Mouse (Mus musculus) C2C12 (cell line): ENCODE results near the gene Supt3. TPM values are rescaled to one million over a fixed set of nuclear protein-coding genes. Genes with fewer than 3 reads are reported as not detected.

ENCODE experiments used
- H3K27me3 ChIP-seq: one replicate; pipeline ENCODE4 v1.6.1; 2011; ENCODE audit not compliant: control insufficient read depth, insufficient read depth, insufficient read length
- H3K36me3 ChIP-seq: one replicate; pipeline ENCODE4 v1.6.1; 2011; ENCODE audit not compliant: control insufficient read depth, insufficient read depth
- H3K4me3 ChIP-seq: one replicate; pipeline ENCODE4 v1.5.1; 2011; ENCODE audit warnings: mild to moderate bottlenecking, control low read depth; ENCODE audit not compliant: poor library complexity, insufficient read depth, severe bottlenecking
- H3K79me2 ChIP-seq: one replicate; pipeline ENCODE4 v1.6.1; 2011; ENCODE audit not compliant: control insufficient read depth, insufficient read depth
- H3K79me3 ChIP-seq: one replicate; pipeline ENCODE4 v1.6.1; 2011; ENCODE audit warnings: low read depth, control low read depth
- H3ac ChIP-seq: one replicate; pipeline ENCODE3; 2011; ENCODE audit warnings: low read depth; ENCODE audit not compliant: control insufficient read depth, insufficient read length
- CEBPB ChIP-seq: IDR thresholded peaks from one replicate; pipeline ENCODE4 v1.6.1; 2011; ENCODE audit warnings: low read depth, mild to moderate bottlenecking, control low read depth, moderate library complexity
- CTCF ChIP-seq: IDR thresholded peaks from one replicate; pipeline ENCODE4 v1.5.1; 2011; ENCODE audit not compliant: control insufficient read depth, insufficient read depth, insufficient read length
- FOSL1 ChIP-seq: IDR thresholded peaks from one replicate; pipeline ENCODE4 v1.8.0; 2011; ENCODE audit warnings: mild to moderate bottlenecking, low read length; ENCODE audit not compliant: poor library complexity, insufficient read depth, severe bottlenecking
- MAX ChIP-seq: IDR thresholded peaks from one replicate; pipeline ENCODE4 v1.6.1; 2011; ENCODE audit warnings: mild to moderate bottlenecking, control low read depth
- MYOD1 ChIP-seq: IDR thresholded peaks from one replicate; pipeline ENCODE4 v1.6.1; 2011; ENCODE audit warnings: low read depth; ENCODE audit not compliant: control insufficient read depth, insufficient read length
- MYOG ChIP-seq: IDR thresholded peaks from one replicate; pipeline ENCODE4 v1.6.1; 2011; ENCODE audit not compliant: control insufficient read depth, insufficient read length; ENCODE audit errors: extremely low read depth
- USF1 ChIP-seq: IDR thresholded peaks from one replicate; pipeline ENCODE4 v1.6.1; 2011; ENCODE audit warnings: low read depth, mild to moderate bottlenecking, control low read depth, moderate library complexity
- polyA plus RNA-seq: library from polyadenylated mRNA; unstranded; fragments of >200 nt; fragmentation: generic; extraction: Trizol; gene quantifications from one replicate; pipeline ENCODE4 v1.2.1, GENCODE M21; 2012; ENCODE audit warnings: missing spikeins

The Supt3 gene
- polyA plus RNA-seq, 1 experiment: 18.1 TPM

DNA sequence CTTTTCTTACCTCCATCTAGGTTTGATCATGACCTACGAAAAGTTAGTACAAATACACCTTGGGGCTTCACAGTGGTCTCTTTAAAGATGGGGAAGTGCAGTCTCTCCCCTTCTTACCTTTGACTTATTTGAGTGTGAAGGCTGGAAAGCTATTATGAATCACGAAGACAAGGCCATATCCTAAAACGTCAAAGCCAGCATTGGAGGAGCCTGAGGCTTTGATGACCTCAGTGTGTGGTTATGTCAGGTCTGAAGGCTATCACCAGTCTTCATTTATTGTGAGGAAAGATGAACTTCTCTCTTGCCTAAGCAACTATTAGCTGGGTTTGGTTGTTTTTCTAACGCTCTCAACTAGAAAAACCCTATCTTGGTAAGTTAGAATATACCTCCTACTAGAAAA lies 239.8 kb downstream of the Supt3 start:
- H3K27me3 ChIP-seq: no peaks in the 10 kb centered on the region

DNA sequence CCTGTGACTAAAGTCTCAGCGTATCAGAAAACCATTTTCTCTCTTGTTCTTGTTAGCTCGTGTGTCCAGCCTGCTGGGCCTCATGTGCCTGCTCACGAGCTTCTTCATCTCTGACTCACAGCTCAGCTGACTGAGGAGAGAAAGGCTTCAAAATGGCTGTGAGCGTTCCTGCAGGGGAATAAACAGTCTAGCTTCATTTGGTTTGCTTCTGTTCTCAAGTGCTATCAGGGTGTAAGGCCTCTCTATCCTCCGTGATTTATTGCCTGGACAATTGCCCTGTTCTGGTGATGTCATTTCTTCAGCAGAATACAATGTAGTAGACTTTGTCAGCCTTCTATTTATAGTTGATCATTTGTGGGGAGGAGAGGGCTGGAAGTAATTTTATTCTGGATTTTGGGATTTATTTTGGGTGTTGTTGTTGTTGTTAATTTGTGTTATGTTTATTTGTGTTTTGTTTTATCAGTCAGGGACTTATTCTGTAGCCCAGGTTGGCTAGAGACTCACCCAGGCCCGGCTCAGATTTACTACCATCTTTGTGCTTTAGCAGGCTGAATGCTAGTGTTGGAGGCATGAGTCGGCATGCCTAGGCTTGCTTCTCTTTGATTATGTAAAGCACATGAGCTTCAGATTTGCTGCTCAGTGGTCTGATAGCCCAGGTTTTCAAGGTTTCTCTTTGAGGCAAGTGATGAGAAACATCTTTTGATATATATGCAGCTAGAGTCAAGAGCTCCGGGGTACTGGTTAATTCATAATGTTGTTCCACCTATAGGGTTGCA lies 243.4 kb downstream of the Supt3 start:
- TF ChIP-seq MYOG: no peak
- no peak for TF ChIP-seq CTCF
- no peak for TF ChIP-seq MYOD1
- TF ChIP-seq MAX: no peak
- TF ChIP-seq FOSL1: no peak
- TF ChIP-seq CEBPB: no peak
- peak; percentile 51 for TF ChIP-seq USF1
- no peaks in the 10 kb centered on the region for H3K27me3 ChIP-seq
- H3K4me3 ChIP-seq: no peak overlapping the region
- no peaks in the 10 kb centered on the region for H3K79me2 ChIP-seq
- no peak overlapping the region for H3ac ChIP-seq
- H3K79me3 ChIP-seq: no peaks in the 10 kb centered on the region
- H3K36me3 ChIP-seq: no peaks in the 10 kb centered on the region

More for the DNA sequence above, 239.8 kb downstream of the Supt3 start:
- H3K79me3 ChIP-seq: no peaks in the 10 kb centered on the region
- no peak overlapping the region for H3K4me3 ChIP-seq
- no peak overlapping the region for H3ac ChIP-seq
- no peaks in the 10 kb centered on the region for H3K79me2 ChIP-seq
- TF ChIP-seq USF1 (no peak), MYOG (no peak), CTCF (no peak), FOSL1 (no peak), MAX (no peak), MYOD1 (no peak), CEBPB (no peak)
- H3K36me3 ChIP-seq: no peaks in the 10 kb centered on the region

DNA sequence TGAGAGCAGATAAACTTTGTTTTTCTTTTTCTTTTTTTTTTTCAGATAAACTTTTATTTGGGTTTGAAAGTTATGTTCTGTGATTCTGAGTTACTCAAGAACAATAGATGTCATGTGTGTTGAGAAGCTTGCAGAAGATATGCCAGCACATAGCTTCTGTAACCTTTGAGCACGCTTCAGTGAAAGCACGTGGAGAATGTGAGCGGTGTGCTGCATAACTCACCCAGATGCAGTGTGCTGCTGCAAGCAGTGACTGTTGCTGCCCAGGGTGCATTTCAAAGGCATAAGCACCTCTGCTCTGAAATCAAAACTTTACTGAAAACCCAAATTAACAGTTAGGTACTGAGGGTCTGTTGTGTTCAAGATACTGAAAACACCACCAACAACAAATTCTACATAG lies 251.5 kb downstream of the Supt3 start:
- Histone ChIP-seq H3K4me3 (no peak overlapping the region), H3ac (no peak overlapping the region), H3K36me3 (no peaks in the 10 kb centered on the region), H3K79me2 (no peaks in the 10 kb centered on the region), H3K27me3 (no peaks in the 10 kb centered on the region), H3K79me3 (no peaks in the 10 kb centered on the region)
- TF ChIP-seq CEBPB: no peak
- no peak for TF ChIP-seq CTCF
- TF ChIP-seq FOSL1: no peak
- TF ChIP-seq USF1: no peak
- no peak for TF ChIP-seq MYOD1
- TF ChIP-seq MAX: no peak
- TF ChIP-seq MYOG: no peak

DNA sequence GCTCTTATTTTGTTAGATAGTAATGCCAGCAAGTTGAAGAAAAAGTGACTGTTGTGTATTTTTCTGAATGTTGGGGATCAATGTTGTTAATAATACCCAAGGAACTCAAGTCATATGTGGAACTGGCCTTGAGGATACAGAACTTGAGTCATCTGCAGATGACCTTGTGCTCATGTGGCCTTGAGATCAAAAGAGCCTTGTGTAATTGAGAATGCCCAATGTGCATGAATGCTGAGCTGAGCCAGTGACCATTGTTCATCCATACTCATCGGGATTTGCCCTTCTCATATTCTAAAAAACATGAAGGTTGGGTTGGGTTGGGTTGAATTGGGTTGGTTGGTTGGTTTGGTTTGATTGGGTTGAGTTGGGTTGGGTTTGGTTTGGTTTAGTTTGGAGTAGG lies 252.2 kb downstream of the Supt3 start:
- Histone ChIP-seq H3K4me3 (no peak overlapping the region), H3K79me3 (no peaks in the 10 kb centered on the region), H3ac (no peak overlapping the region), H3K79me2 (no peaks in the 10 kb centered on the region), H3K27me3 (no peaks in the 10 kb centered on the region), H3K36me3 (no peaks in the 10 kb centered on the region)
- TF ChIP-seq CTCF (no peak), FOSL1 (no peak), USF1 (no peak), CEBPB (no peak), MYOD1 (no peak), MYOG (no peak), MAX (no peak)

DNA sequence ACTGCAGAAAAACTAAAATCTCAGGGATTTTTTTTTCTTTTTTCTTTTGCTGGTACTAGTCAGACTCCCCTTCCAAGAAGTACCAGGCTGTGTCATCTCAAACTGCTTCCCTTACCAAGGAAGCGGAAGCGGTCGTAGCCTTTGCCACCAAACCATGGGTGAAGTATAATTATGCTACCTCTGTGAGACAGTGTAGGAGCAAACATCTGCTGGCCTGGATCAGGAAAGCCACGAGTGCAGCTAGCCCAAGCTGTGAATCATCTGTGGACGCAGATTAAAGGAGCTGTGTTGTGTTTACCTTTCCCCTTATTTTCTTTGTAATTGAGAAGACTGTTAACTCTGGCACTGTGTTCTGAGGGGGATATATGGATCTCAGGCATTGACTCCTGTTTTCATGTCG lies 255.3 kb downstream of the Supt3 start:
- Histone ChIP-seq H3ac (no peak overlapping the region), H3K79me3 (no peaks in the 10 kb centered on the region), H3K36me3 (no peaks in the 10 kb centered on the region), H3K4me3 (no peak overlapping the region), H3K27me3 (no peaks in the 10 kb centered on the region), H3K79me2 (no peaks in the 10 kb centered on the region)
- TF ChIP-seq MYOD1: peak; percentile 87
- no peak for TF ChIP-seq USF1
- TF ChIP-seq CTCF: no peak
- no peak for TF ChIP-seq MYOG

DNA sequence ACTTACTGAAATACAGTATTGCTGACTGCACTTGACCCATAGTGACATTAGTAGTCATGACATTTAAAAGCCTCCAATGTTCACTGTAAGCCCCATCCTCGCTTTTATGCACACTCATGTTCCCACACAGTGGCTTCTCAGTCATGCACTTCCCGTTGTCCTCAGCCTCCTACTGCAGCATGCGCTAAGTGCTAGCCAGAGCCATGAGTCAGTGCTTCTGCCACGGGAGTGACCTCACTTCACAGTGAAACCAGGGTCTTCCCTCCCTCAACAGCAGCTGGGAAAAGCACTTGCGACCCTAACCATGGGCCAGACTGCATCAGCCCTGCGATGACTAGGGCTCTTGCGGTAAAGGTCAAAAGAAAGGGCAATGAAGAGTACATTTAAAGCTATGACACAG lies 256.7 kb downstream of the Supt3 start:
- Histone ChIP-seq H3K4me3 (no peak overlapping the region), H3K36me3 (no peaks in the 10 kb centered on the region), H3ac (no peak overlapping the region), H3K79me3 (no peaks in the 10 kb centered on the region), H3K79me2 (no peaks in the 10 kb centered on the region), H3K27me3 (no peaks in the 10 kb centered on the region)
- TF ChIP-seq FOSL1 (no peak), MYOG (no peak), CTCF (no peak), MAX (peak; percentile 75), MYOD1 (peak; percentile 91), CEBPB (no peak)
